16 mouse cellular contexts compared by ENCODE assay signal in the genomic region with DNA sequence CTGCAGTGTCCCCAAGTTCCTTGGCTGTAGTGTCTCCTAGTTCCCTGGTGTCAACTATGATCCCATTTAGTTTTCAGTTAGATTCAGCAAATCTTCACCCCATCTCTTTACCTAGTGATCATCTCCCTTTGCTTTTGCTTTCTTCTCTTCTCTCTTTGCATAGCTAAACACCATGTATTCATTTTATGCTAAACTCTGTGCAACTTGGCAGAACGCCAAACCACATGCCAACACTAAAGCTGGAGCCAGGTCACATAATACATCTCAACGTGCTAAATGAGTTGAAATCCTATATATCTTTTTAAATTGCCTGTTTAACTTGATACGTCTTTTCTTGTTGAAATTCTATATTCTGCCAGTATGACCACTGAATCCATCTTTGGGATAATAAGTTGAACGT.
DNase-seq lines count a peak whose midpoint lies in the region; ATAC-seq lines count a peak whose summit lies in the region.
"Had no signal": no experiment of that assay in that cellular context is flagged by ENCODE, and none has a peak within 500 bp of the region (broad histone marks: within the 10 kb centered on the region; RNA-seq: fewer than 3 reads in every experiment).

No protein-coding gene starts in this region.

- ATAC-seq in limb, embryonic 13.5 days (ENCODE audit: low FRiP score, low read depth): peak; percentile 59; the same call in 1 of the 2 replicates
- ATAC-seq in forebrain, embryonic 14.5 days: peak; percentile 86
- ATAC-seq: intestine, postnatal 0 days had no signal

- no peaks in the 10 kb centered on the region for H3K36me3 ChIP-seq in limb, embryonic 13.5 days
- no peaks in the 10 kb centered on the region for H3K36me3 ChIP-seq in limb, embryonic 10.5 days
- H3K36me3 ChIP-seq in forebrain, embryonic 14.5 days (ENCODE audit: control insufficient read depth, insufficient read depth, low read length): no peaks in the 10 kb centered on the region
- H3K36me3 ChIP-seq: limb, embryonic 12.5 days had no signal

- H3K4me1 ChIP-seq in limb, embryonic 13.5 days: peaks cover 15% of the 10 kb centered on the region
- no peaks in the 10 kb centered on the region for H3K4me1 ChIP-seq in limb, embryonic 10.5 days
- H3K4me1 ChIP-seq in forebrain, embryonic 14.5 days (ENCODE audit: control insufficient read depth, insufficient read depth, low read length): 0 out of 2 replicates have a peak, but pooled peaks cover 3% of the 10 kb centered on the region

- H3K4me3 ChIP-seq in limb, embryonic 13.5 days: no peak overlapping the region
- H3K4me3 ChIP-seq in limb, embryonic 10.5 days: no peak overlapping the region
- H3K4me3 ChIP-seq in forebrain, embryonic 14.5 days (ENCODE audit: low read depth, low read length): no peak overlapping the region
- H3K4me3 ChIP-seq: heart, adult 2 months; layer of hippocampus, adult 2 months; limb, embryonic 12.5 days had no signal

- no peak overlapping the region for H3K9ac ChIP-seq in limb, embryonic 13.5 days
- H3K9ac ChIP-seq in forebrain, embryonic 14.5 days (ENCODE audit: low read length): no peak overlapping the region
- H3K9ac ChIP-seq: limb, embryonic 12.5 days had no signal

- no peak overlapping the region for H3K4me2 ChIP-seq in limb, embryonic 13.5 days (replicated peaks)
- H3K4me2 ChIP-seq in forebrain, embryonic 14.5 days (ENCODE audit: low read length): no peak overlapping the region
- H3K4me2 ChIP-seq: limb, embryonic 12.5 days had no signal

- no peak for DNase-seq in limb, embryonic 10.5 days (ENCODE audit: low spot score)
- peak; percentile 4 for DNase-seq in right cerebral cortex, postnatal 4 days
- DNase-seq in right cerebral cortex, postnatal 14 days: no peak
- peak; percentile 84 for DNase-seq in forebrain, embryonic 14.5 days (ENCODE audit: low spot score)
- no peak for DNase-seq in frontal cortex, postnatal 36 days (ENCODE audit: low spot score in 2 of 2)
- no peak for DNase-seq in heart, adult 8-10 months (ENCODE audit: low spot score)
- DNase-seq: adrenal gland, adult 8-10 months; cerebellum, adult 11-12 months; gastrocnemius, postnatal 14 days; heart, adult 2 months; thymus, postnatal 25 days had no signal

- 32% methylated on average over 4 of the region's 4 CpGs for WGBS in limb, embryonic 13.5 days
- 80% methylated on average over 4 of the region's 4 CpGs for WGBS in limb, embryonic 10.5 days
- WGBS in forebrain, embryonic 14.5 days: 23% methylated on average over 4 of the region's 4 CpGs

- no peaks in the 10 kb centered on the region for H3K9me3 ChIP-seq in limb, embryonic 13.5 days
- H3K9me3 ChIP-seq in limb, embryonic 10.5 days (replicated peaks): no peaks in the 10 kb centered on the region
- no peaks in the 10 kb centered on the region for H3K9me3 ChIP-seq in forebrain, embryonic 14.5 days (replicated peaks; ENCODE audit: control insufficient read depth, low read length)
- H3K9me3 ChIP-seq: limb, embryonic 12.5 days had no signal

- no peaks in the 10 kb centered on the region for H3K27me3 ChIP-seq in limb, embryonic 13.5 days
- H3K27me3 ChIP-seq in limb, embryonic 10.5 days (ENCODE audit: low read depth, poor library complexity, severe bottlenecking): no peaks in the 10 kb centered on the region
- no peaks in the 10 kb centered on the region for H3K27me3 ChIP-seq in forebrain, embryonic 14.5 days (replicated peaks; ENCODE audit: control insufficient read depth, insufficient read depth, low read length)
- H3K27me3 ChIP-seq: limb, embryonic 12.5 days had no signal

- no peak overlapping the region for H3K27ac ChIP-seq in limb, embryonic 13.5 days
- H3K27ac ChIP-seq in limb, embryonic 10.5 days: no peak overlapping the region
- no peak overlapping the region for H3K27ac ChIP-seq in forebrain, embryonic 14.5 days (ENCODE audit: low read depth, low read length)
- H3K27ac ChIP-seq: heart, adult 2 months; kidney, postnatal 0 days; layer of hippocampus, adult 2 months; limb, embryonic 12.5 days had no signal

Comparison
In these comparisons a context has a peak if more than half of its experiments do, and no peak if none do; other contexts are left out.
1. DNase-seq: peak in right cerebral cortex, postnatal 4 days (single experiment) and forebrain, embryonic 14.5 days (single experiment); none in limb, embryonic 10.5 days (single experiment), right cerebral cortex, postnatal 14 days (single experiment), frontal cortex, postnatal 36 days (0 of 2) and heart, adult 8-10 months (single experiment).